Mouse (Mus musculus) adrenal gland, adult (tissue): ENCODE results near the gene Socs2.

Experiments
- DNase-seq, 2 experiments: peaks; one replicate each; pipeline ENCODE4 v3.0.0; 2022 to 2023; ENCODE audit warnings: low spot score in 1 of 2; ENCODE audit not compliant: inconsistent age in 2 of 2

The Socs2 gene

DNA sequence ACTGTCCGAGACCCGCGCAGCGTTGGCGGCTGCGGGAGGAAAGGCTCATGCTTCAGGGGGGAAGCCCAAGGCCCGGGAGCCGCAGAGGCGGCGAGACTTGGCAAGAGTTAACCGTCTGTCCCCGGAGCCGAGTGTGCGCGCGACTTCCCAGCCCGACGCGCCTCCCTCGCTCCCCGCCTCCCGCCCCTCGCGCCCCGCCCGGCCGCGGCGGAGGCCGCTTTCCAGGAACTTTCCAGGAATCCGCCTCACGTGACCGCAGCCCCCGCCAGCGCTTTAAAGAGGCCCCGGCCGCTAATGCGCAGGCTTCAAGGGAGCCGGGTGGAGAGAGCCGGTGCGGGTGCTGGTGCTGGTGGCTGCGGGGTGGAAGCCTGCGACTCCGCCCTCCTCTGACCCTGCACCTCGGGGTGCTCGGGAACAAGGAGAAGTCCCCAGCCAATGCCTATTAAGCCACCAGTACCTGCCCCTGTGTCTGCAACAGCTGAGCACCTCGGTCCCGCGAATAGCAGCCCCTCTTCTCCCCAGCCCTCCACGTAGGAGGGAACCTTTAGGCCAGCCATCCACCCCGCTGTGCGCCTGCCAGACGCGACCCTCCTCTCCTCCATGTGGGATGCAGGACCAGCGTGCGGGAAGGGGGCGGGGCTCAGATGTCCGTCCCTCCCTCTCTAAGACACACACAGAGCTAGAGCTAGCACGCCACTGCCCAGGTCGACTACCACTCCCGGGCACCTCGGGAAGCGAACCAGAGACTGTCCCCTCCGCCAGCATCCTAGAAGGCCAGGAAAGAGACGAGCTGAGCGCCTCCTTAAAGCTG, at the start of gene Socs2:
Gene Socs2, minus strand, starts transcription at position 496 of the 811 bp plus-strand sequence.
- peak; percentile 92 to 99 for DNase-seq

DNA sequence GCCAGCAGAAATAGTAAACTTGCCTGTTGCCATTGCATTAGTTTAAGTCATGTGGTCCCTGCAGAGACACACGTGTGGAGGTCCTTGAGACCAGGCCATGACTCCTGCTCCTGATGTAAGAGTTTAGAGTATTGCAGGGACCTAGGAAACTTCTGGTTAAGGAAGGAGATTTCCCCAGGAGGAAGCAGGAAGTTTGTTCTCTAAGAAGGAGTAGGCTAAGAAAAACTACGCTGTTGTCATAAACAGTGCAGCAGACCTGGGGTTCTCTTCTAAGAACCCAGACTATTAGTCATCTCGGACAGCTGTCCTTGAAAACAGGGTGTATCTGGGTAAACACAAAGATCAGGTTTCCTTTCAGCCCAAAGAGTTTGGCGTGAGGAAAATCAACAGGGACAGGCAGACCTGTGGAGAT, 48.5 kb upstream of the Socs2 start:
- peak; percentile 32 to 85 for DNase-seq

DNA sequence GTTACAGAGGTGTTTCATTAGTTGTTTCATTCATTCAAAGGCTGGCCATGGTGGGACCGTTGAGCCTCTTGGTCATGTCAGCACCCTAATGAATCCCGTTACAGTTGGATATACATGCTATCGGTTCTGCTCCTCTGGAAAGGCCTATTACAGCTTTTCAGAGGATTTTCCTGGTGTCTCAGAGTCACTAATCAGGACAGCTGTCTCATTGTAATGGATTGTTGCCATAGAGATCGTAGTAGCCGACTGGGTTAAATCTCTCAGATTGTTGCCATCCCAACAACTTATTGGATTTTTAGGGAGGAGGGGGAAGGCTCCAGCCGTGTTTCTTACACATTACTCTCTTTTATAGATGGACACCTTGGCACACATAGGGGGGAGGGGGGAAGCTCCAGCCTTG, 47.5 kb upstream of the Socs2 start:
- no peak for DNase-seq

DNA sequence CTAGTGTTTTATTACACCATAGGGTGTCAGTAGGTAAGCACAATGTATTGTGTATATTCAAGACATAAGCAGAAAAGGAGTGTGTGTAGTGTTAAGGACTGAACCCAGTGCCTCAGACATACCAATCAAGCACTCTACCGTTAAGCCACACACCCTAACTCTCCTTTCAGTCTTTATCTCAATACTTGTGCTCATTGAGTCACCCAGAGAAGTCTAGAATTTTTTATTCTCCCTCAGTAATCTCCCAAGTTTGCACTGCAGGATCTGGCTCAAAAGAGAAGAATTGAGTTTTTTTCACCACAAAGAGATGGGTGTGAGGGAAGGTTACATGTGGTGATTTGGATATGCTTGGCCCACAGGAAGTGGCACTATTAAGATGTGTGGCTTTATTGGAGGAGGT, 45.3 kb upstream of the Socs2 start:
- no peak for DNase-seq

DNA sequence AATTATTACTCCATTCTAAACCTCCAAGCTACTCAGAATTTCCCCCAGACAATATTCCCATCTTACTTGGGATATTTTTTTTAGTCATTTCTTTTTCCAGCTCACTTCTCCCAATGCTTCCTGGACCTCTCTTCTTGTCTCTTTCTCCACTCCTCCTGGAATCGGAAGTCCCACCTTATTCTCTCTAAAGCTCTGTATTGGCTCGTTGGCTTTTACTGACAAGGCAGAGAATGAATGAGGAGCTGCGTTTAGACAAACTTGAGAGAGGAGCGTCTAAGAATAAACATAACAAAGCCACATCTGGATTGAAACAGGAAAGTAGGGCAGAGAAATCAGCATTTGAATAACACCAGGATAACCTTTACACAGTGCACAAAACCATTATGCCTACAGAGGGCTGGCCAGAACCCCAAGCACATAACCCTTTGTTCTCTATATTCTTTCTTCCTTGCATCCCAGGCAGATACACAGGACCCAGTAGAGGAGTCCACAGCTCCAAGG, 44.1 kb upstream of the Socs2 start:
- no peak for DNase-seq

DNA sequence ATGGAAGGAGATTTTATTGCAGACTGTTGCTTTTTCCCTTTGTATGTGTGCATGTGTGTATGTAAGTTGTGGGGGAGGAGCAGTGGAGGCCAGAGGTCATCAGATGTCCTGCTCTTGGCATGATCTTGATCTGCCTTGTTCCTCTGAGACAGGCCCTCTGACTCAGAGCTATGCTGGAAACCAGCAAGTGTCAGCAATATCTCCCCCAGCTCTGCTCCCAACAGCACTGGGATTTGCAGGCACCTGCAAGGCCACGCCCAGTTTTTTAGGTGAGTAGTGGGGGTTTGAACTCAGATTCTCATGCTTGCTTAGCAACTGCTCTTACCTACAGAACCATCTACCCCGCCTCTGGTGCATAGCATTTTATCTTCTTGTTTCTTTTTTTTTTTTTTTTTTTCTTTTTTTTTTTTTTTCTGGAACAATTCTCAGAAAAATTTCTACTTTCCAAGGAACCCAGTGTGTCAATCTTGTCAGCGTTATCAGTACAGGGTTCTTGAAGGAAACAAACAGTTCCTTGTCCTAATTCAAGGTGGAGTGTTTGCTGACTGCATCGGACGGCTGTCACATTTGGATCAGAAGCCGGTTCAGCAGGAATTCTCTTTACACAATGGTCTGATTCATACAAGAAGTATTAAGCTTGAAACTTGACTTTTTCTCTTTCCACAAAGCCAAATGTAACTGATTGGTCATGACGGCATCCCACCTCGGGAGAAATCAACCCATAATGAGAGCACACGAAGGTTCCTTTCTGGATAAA, 41.2 kb upstream of the Socs2 start:
- DNase-seq: peak in 1 of 2 experiments; percentile 60

DNA sequence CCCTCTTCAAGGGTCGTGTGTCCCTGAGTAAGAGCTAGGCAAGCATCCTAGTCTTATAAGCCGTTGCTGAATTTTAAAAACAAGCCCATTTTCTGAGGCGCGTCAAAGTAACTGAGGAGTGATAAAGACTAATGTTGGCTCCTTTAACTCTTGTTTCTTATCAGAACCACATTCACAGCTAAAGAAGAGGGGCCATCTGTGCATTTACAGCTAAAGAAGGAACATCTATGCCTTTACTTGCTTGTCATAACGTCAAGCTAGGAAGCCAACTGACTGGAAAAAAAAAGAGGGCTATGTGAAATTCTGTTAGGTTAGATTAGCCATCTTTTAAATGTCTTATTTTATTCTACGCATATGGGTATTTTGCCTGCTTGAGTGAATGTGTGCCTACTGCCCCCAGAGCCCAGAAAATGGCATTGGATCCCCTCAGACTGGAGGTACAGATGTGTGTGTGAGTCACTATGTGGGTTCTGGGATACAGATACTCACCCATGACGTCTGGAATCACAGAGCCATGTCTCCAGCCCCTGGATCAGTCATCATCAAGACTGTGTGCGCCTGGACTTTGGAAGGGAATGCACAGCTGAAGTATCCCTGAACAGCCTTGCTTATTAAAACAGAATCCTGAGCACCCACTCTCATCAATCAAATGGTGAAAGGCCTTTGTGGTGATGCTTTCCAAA, 40.5 kb upstream of the Socs2 start:
- DNase-seq: no peak

DNA sequence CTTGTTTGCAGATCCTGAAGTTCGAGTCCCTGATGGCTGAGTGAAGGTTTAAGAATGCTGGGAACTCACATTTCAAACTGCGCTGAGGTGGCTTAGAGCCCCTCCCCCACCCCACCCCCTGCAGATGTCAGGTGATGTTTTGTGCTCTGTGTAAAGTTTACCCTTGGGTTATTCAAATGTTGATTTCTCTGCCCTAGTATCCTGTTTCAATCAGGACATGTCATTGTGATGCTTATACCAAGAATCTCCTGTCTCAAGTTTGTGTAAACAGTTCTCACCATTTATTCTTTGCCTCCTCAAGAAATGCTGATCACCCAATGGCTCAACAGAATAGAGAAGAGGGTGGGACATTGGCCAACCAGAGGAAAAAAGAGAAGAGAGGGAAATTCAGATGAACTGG, 39.1 kb upstream of the Socs2 start:
- no peak for DNase-seq

DNA sequence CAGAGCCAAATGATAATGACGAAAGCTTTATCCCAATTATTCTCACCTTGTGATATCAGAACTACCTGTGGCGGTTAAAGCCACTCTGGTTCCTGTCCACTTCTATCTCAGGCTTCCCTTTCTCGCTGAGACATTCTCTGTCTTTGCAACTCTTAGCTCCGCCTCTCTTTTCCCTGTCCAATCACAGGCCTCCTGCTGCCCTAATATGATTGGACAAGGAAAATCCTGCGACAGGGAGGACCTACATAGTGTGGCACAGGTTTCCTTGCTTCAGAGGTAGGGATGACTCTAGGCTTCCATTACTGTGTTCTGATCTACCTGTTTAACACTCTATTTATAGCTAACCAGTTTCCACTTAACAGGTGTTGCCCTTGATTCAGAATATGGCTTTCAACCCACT, 36.3 kb upstream of the Socs2 start:
- DNase-seq: no peak

DNA sequence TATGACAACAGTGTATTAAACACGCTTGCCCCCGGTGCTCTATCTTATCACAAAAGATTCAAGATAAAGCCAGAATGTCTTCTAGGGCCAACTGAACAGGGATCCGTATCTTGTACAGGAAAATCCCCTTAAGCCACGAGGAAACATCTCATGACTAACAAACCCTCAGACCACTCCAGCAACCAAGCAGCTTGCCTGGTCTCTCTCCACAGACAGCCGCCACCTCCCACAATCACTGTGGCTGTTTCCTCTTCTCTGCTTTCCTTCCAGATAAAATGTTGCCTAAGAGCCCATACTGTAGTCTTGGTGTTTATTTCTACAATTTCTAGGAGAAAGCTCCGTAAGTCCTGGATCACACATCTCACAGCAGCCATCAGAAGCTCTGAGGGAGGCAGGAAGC, 32.1 kb upstream of the Socs2 start:
- no peak for DNase-seq

DNA sequence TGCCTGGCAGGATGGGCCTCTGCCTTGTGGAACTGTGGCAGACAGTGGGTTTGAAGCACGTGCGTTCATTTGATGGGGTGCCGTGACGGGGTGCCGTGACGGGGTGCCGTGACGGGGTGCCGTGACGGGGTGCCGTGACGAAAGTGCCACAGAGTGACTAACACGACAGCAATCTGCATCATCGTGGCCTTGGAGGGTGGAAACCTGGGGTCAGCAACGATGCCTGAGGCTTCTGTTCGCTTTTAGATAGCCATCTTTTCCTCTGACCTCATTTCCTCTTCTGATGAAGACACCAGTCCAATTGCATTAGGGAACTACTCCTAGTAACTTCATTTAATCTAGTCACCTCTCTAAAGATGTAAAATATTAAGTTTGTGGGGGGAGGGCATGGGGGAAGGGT, 31.0 kb upstream of the Socs2 start:
- no peak for DNase-seq

DNA sequence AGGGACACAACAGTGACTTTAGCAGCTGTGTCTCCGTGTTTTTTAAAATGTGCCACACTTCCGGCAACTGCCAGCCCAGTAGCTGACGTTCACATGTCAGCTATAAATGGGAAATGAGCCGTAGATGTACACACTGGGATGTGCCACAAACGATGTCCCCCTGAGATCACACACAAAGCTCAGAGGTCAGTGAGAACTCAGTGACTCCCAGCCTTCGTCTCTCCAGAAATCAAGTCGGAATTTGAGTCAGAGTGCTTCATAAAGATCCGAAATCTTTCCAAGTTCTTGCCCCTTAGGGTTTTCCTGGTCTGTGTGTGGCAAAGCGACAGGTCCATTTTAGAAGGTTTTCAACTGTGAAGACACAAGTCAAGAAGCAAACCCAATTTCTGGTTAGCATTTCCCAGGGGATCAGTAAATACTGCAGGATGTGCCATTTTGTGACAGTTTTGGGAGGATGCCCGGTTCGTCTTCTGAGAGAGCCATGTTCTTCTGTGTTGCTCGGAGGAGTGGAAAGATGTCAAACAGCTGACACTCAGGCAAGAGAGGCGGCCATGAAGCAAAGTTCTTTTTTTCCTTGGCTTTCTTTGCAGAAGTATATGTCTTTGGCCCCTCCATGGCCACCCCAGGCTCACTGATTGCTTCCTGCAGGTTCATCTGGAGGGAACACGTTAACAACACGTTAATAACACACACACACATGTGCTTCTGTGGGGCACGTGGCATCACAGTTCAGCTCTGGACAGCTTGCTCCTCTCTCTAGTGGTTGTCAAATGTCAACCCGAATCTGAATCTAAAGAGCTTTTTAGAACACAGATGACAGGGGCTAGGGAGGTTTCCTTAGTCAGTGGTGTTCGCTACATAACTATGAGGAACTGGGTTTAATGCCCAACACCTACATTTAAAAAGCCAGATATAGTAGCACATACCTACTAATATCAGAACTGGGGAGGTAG, 28.4 kb upstream of the Socs2 start:
- DNase-seq: no peak

DNA sequence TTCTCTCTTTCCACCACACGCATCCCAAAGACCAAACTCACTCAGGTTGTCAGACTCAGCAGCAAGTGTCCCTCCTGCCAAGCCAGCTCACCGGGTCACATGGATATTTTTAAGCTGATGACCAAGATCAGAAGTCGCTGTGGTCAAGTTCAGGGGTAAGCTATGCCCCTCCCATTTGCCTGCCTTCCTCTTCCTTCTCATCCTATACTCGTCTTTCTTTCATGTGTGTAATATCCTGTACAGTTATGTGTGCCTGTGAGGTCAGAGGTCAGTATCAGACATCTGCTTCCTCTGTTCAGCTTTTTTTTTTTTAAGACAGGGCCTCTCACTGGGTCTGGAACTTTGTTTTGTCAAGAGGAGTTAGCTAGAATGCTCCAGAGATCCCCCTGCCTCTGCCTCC, 25.4 kb upstream of the Socs2 start:
- DNase-seq: no peak

DNA sequence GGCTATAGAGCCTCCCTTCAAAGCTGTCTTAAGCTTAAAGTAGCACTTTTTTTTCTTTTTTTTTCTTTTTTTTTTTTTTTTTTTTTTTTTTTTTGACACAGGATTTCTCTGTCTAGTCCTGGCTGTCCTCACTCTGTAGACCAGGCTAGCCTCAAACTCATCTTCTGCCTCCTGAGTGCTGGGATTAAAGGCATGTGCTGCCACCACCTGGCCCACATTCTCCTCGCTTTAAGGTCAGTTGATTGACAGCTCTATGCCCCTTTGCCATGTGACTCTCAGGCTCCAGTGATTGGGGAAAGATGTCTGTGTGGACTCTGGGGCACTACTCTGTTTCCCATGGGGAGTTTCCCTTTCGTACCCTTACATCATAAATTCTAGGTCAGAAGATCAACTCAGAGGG, 23.6 kb upstream of the Socs2 start:
- no peak for DNase-seq

DNA sequence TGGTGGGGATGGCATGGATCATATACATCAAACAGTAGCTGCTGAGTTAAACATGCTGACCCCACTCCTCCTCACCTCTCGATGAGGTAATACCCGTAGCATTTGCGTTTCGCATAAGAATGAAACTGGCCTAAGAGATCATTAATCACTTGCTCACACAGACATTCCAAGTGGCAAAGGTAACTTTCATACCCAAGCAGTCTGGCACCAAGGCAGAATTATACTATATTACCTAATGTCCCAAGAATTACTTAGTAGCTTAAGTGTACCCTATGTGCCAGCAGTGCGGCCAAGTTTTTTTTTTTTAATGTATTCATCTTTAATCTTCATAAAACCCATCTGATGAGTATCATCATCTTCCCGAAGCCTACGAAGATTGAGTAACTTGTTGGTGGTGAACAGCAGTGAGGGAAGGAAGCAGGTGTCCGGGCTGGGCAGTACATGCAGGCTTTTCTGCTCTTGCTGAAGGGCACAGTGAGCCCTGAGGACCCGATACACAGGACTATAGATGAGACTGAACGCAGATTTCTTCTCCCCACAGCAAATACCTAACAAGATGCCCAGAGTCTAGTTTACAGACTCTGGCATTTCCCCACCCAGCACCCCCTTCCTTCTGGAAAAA, 22.8 kb upstream of the Socs2 start:
- DNase-seq: no peak

DNA sequence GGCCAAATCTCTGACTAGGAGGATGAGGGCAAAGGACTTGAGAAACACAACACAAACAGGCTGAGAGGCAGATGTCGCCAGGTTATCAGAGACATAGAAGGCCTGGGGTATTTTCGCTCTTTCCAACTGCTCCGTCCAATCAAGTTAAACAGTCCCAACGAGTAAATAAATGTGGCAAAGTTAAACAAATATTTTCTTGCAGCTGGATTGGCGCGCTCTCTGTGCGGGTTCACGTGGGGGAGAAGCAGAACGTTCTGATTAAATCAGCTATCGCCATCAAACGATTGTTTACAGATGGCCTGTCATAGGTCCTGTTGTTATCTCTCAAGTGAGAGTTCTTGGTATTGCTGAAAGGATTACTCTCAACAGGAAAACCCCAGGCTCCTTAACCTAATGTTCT, 22.0 kb upstream of the Socs2 start:
- no peak for DNase-seq

DNA sequence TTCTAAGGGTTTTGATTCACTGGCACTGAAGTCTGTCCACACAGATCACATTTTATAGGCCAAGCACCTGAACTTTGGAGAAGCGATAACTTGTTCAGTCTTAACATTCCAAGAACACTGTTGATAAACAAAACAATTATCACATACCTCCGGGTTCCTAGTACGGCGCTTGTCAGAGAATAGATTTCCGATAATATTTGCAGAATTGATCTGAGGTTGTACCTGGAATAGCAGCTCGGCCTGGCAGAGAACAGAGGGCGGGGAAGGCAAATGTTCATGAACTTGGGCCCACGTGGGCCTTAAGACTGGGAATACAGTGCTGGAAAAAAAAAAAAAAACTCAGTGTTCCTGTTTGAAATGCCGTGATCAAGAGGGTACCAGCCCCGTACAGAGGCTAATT, 13.3 kb upstream of the Socs2 start:
- DNase-seq: no peak

DNA sequence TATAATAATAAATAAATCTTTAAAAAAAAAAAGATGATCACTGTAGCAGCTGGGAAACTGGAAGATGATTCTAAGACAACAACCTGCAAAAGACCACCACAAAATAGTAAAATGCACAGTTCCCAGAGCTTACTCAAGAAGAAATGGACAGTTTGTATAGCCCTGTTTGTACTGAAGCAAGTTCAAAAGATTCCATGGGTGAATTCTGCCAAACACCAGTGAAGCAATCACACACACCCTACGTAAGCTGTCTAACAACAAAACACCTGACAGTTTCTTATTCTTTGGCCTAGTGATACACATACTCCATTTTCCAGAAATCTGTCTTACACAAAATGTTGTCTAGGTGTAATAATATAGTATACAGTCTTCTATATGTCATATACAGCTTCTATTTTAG, 12.1 kb upstream of the Socs2 start:
- DNase-seq: no peak

DNA sequence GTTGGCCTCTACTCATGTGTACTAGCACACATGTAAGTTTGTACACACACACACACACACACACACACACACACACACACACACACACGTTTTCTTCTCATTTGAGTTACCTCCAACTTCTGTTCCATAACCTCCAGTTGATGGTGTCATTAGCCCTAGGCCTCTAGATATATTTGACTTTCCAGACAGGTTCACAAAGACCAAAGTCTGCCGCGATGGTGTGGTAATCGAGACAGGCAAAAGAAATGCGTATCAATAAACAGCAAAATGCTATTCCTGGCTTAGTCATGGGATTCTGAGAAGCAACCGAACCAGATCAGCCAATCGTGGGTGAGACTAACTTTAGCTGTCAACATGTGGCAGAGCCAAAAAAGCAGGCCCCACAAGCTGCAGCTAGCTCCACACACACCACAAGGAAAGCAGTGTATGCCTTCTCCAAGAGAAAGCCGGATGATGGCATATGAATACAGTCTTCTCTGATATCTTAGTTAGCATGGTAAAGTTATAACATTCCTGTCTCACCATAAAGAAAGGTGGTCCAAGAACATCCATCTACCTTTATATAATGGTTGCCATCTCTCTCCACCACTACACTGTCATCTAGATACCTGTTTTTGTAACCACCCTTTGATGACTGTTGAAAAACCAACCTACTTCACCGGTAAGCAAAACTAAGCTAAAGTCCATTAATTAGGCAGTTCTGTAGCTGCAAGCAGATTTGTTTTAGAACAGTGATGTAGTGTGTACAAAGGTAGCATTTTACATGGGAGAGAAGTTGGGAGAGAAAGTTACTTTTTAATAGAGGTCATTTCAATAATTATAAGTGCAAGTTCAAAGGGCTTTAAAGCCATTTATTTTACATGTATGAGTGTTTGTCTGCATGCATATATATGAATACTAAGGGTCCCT, 9.5 kb upstream of the Socs2 start:
- no peak for DNase-seq
